Mouse (Mus musculus): ENCODE measurements around the gene Dtnb. TPM values are rescaled to one million over a fixed set of nuclear protein-coding genes. Genes with fewer than 3 reads are reported as not detected.

Dtnb gene
- total RNA-seq, 2 experiments from 2014 or later: 74.5 to 76.5 TPM

DNA sequence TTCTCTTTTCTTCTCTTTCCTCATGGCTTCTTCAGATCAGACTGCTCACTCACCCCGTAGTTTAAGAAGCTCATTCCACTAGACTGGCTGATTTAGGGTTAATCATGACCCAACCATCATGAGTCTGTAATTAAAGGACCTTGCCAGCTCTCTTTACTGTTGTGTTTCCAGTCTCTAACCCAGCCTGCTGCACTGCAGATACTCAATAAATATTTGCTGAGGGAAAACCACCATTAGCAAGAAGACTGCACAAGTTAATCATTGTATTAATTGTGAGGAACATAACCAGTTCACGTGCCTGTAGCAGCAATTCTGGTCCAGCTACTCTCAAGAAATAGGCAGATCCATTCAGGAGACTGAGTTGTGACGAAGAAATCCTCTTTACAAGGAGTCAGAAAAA lies 185.9 kb downstream of the Dtnb start:
- intact Hi-C loops (cut with DNase I): no loop called here

DNA sequence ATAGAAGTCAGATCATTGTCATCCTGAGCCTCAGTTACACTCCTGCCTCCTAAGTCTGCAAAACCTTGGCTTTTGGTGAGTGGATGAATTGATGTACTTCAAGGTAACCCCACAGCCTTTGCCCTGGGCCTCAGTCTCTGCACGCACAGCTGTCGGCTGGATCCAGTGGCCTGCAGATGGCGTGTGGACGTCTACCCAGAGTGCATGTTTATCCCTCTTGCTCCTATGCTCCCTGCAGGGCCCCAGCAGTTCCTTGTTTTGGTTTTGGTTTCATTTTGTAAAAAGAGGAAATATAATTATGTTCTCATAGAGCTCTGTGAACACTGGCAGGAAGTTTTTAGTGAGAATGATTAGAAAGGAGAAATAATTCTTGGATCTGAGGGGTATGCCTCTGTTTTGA lies 187.2 kb downstream of the Dtnb start:
- intact Hi-C loops (cut with DNase I): no loop called here
- DNase-seq (ENCODE audit: extremely low spot score in 1 of 2, low spot score in 2 of 2): peak in 1 of 2 experiments; percentile 75

More for the DNA sequence above, 185.9 kb downstream of the Dtnb start:
- no peak for DNase-seq (ENCODE audit: extremely low spot score in 1 of 2, low spot score in 2 of 2)

DNA sequence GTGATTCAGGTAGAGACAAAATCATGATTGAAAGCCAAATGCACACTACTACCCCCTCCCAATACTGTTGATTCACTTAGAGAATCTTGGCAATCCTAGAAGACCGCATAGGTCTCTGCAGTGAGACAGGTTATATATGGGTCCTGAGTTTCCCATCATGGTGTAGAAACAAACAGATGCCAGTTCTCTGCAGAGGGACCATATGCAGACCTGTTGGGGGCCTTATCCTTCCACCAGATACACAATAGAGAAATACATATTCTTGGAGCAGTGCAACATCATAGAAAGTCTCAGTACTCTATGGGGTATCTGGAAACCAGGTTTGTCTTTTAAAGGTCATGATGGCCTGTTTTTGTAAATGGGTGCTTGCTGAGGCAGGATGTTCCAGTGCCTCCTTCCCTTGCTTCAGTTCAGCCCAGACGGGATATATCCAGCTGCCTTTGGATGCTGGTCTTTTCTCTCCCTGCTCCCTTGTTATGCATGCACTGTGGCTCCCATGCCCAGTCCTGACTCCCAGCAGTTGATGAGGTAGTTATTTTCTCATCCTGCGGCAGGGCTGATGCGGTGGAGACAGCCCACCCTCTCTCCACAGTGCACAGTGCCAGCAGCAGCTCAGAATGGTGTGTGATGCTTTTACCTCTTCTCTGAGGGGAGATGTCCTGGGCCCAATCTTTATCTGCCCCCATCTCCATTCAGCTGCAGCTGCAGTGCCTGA lies 188.9 kb downstream of the Dtnb start:
- DNase-seq (ENCODE audit: extremely low spot score in 1 of 2, low spot score in 2 of 2): no peak
- intact Hi-C loops (cut with DNase I): no loop called here

DNA sequence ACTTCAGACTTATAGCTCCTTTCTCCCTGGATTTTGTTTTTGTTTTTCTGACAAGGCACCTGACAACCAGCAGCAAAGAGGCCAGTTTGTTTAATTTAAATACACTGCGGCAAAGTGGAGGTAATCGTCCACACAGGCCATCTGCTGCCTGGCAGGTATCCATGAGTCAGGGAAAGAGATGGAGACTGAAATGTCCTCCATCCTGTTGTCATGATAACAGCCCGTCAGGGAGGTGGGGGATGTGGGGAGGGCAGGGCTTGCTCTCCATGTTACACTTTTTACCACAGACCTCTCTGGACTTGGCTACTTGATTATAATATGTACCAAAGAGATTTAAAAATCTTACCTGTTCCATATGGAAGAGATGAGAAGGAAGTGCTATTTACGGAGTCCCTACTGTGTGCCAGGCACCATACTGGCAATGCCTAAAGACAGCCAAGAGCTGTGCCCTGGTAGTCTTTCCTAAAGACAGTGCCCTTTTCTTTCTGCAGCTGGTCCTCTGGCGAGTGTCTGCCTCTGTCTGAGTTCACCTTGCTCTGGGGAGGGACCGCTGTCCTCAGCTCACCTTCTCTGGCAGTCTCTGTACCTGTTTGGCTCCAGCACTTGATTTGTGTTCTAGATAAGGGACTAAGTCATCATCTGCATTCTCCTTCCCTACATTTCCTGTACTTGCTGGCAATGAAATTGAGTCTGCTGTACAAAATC lies 189.6 kb downstream of the Dtnb start:
- intact Hi-C loops (cut with DNase I): no loop called here
- DNase-seq (ENCODE audit: extremely low spot score in 1 of 2, low spot score in 2 of 2): peak in 1 of 2 experiments; percentile 42

DNA sequence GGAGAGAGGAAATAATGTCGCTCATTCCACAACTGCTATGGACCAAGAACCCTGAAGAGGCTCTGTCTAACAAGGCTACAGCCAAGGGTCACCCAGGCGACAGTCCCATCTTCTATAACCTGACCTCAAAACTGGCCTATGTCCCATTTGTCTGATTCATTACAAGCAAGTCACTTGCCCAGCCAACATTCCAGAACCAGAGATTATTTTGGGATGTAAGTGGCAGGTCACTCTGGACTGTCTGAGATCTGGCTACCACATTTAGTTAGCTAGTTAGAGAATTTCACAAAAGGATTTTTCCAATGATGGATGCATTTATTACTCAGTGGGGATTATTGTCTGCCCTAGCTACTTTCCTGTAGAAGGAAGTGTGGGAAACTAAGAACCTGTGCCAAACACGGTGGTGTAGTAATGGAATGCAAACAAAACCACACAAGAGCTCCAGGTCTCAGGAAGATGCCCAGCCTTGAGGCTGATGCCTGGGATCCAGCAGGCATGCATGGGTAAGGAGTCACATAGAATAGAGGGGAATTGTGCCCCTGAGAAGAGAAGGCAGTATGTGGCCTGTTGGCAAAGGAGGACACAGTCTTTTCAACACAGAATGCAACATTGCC lies 192.1 kb downstream of the Dtnb start:
- intact Hi-C loops (cut with DNase I): no loop called here
- DNase-seq (ENCODE audit: extremely low spot score in 1 of 2, low spot score in 2 of 2): no peak

DNA sequence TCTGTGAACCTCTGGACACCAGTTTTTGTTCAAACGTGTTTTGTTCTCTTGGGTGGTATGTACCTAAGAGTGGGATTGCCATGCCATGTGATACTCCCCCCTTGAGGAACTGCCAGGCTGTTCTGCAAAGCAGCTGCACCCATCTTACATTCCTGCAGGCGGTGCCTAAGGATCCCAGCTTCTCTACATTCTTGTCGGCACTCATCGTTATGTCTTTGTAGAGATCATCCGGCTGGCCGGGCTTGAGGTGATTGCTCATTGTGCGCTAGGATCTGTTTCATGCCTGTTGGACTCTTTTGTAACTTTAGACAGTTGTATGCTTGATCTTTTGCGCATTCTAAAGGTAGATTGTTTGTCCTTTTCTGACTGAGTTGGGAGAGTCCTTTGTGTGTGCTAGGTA lies 195.2 kb downstream of the Dtnb start:
- intact Hi-C loops (cut with DNase I): no loop called here
- DNase-seq (ENCODE audit: extremely low spot score in 1 of 2, low spot score in 2 of 2): no peak

DNA sequence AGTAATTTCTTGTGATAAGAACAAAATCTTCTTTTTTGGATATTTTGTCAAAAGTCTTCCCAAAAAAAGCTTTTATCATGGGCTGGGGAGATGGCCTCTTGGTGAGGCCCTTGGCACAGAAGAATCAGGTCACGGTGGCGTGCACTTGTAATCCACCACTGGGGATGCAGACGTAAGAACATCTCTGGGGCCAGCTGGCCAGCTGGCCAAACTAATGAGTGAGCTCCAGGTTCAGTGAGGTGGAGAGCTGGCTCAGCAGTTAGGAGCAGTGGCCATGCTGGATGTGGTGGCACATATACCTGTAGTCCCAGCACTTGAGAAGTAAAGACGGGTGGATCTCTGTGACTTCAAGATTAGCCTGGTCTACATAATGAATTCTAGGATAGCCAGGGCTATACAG lies 196.2 kb downstream of the Dtnb start:
- DNase-seq (ENCODE audit: extremely low spot score in 1 of 2, low spot score in 2 of 2): no peak
- intact Hi-C loops (cut with DNase I): no loop called here

DNA sequence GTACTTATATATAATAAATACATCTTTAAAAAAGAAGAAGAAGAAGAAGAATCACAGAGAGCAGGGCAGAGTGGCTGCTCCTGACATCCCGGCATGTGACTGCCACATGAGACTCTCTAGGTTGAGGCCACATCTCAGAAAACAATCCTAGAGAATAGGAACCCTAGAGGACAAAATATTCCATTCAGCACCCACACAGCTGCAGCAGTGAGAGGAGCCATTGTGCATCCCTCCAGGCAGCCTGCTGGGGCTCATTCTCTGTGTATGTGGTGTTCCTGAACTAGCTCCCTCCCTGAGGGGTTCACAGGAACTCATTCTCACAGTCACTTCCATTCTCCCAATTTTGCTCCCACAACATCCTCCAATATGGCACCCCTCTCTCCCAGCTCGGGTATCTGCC lies 198.4 kb downstream of the Dtnb start:
- no peak for DNase-seq (ENCODE audit: extremely low spot score in 1 of 2, low spot score in 2 of 2)
- intact Hi-C loops (cut with DNase I): no loop called here

DNA sequence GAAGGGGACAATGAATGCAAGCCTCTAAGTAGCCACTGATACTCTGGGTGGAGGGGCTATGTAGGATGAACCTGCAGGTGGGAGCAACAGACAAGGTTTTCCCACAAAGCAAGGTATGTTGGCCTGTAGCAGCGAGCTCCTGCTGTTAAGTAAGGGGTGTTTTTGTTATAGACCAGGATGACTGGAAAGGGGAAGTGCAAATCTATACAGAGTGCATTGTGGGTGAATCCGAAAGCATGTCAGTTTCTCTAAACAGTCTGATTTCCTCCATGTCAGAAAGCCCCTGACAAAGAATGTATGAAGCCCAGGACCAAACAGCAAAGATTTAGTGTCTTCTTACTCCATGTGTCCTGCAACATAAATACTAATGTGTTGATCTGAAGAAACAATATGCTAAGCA lies 198.9 kb downstream of the Dtnb start:
- DNase-seq (ENCODE audit: extremely low spot score in 1 of 2, low spot score in 2 of 2): no peak
- intact Hi-C loops (cut with DNase I): no loop called here

DNA sequence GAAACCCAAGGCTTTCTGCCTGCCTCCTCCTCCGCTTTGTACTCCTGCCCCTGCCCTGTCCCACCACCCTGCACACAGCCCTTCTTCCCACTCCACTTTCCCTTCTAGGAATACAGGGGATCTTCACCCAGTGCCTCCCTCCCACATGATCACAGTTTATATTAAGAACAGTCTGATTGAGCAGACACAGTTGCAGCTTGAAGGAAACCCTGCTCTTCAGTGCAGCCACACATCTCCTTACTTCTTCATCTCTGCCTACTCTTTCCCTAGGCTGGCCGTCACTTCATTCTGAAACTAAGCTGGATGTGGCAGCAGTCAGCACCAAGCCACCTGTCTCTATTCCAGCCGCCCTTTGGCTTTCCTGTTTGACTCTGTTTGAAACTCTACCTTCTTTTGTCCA lies 201.5 kb downstream of the Dtnb start:
- DNase-seq (ENCODE audit: extremely low spot score in 1 of 2, low spot score in 2 of 2): no peak

DNA sequence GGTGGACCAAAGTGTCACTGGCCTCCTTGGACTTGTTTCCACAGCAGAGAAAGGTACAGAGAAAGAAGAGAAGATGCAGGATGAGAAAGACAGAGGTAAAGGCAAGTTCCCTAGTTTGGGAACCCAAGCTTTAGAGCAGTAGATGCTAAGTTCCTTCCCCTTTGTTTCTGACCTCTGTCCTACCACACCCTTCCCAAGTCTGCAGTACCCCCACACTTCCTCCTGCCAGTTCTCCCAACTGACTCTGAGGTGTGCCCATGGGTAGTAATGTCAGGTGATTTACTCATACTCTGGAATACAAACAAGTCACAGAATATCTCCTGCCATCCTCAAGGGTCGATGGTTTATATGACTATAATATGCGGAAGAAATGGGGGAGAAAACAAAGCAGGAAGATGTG lies 203.8 kb downstream of the Dtnb start:
- intact Hi-C loops (cut with DNase I): no loop called here
- DNase-seq (ENCODE audit: extremely low spot score in 1 of 2, low spot score in 2 of 2): no peak

More for the DNA sequence above, 201.5 kb downstream of the Dtnb start:
- intact Hi-C loops (cut with DNase I): no loop called here

DNA sequence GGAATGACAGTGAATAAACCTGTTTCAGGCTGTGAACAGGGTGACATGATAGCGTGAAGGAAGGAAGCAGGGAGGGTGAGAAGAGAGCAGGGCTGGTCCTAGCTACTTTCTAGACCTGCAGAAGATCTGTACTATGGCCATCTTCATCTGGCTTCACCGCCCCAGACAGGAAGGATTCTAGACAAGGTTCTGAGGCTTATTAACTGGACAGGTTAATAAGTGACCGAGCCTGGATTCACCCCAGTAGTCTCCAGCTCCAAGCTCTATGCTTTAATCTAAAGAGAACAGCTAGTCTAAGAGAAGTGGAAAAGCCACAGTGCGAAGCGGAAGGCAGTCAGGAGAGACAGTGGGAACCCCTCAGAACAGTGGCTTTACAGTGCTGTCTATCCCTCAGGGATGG lies 205.5 kb downstream of the Dtnb start:
- intact Hi-C loops (cut with DNase I): no loop called here
- no peak for DNase-seq (ENCODE audit: extremely low spot score in 1 of 2, low spot score in 2 of 2)

DNA sequence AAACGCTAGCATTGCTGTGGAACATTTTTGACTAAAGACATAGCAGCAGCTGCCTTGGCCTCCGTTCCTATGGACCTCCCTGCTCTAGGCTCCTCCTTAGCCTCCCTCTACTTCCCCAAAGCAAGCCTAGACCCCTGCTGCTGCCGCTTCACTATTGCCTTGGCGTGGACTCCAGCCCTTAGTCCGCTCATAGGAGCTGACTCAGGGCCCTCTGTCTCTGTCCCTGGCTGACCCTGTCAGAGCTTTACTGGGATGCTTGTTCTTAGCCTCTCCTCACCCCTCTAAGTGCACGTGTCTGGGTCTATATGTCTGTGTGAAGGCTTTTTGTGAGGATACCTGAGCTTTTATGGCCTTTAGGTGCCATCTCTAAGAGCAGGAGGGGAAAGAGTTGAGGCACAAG lies 206.1 kb downstream of the Dtnb start:
- intact Hi-C loops (cut with DNase I): no loop called here
- no peak for DNase-seq (ENCODE audit: extremely low spot score in 1 of 2, low spot score in 2 of 2)

DNA sequence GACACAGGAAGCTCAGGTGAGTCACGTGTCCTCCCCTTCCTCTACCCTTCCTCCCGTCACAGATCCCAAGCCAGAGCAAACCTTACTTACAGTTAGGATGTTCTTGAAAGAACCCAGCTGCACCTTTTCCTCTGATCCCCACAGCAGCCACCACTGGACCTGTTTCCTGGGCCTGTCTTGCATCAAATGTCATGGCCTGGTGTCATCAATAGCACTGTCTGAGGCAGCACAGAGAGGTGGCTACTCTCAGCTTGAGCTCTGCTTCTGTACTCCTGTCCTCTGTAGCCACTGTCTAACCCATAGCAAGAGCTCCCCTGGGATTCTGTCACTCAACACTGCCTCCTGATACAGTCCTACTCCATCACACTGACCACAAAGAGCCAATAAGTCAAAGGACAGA lies 207.5 kb downstream of the Dtnb start:
- intact Hi-C loops (cut with DNase I): no loop called here
- DNase-seq (ENCODE audit: extremely low spot score in 1 of 2, low spot score in 2 of 2): no peak

DNA sequence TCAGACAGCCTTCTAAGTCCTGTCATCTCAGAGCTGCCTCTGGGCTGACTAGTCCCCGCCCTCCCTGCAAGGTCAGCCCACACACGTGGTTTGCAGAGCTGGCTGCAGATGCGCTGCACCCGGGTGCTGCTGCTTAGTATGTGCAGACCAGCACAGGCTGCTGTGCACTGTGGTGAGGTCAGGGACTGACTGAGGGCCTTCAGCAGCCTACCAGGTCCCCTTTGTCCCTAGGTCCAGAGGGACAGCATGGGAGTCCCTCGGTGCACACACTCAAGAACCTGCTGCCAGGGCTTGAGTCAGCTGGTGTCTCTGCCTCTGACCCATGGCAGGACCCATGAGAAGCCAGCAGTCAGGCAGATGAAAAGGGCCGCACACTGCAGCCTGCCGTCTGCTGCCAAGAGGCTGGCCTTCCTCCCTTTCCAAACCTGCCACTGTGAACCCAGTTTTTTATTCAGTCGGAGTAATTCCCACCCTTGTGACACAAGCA lies 208.3 kb downstream of the Dtnb start:
- DNase-seq (ENCODE audit: extremely low spot score in 1 of 2, low spot score in 2 of 2): peak in 1 of 2 experiments; percentile 83
- intact Hi-C loops (cut with DNase I): no loop called here

DNA sequence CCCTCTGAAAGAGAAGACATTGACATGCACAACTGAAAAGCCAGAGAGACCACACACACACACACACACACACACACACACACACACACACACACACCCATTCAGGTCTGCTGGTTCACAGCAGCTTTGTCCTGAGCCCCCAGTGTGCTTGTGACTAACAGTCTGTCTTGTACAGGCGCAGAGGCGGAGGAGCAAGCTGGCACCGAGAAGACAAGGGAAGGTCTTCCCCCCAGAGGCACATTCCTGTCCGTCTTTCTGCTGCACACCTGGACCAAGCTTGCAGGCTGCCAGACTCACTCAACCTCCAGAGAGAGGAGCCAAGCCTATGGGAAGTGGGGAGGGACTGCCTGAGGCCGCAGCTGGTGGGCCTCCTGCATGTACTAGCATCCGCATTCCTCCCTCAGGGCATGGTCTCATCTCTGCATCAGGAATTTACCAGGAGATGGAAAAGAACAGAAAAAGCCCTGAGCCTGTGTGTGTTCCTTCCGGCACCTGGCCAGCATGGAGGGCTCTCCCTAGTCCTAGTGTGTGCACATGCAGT lies 208.8 kb downstream of the Dtnb start:
- DNase-seq (ENCODE audit: extremely low spot score in 1 of 2, low spot score in 2 of 2): peak in 1 of 2 experiments; percentile 67
- intact Hi-C loops (cut with DNase I): no loop called here

DNA sequence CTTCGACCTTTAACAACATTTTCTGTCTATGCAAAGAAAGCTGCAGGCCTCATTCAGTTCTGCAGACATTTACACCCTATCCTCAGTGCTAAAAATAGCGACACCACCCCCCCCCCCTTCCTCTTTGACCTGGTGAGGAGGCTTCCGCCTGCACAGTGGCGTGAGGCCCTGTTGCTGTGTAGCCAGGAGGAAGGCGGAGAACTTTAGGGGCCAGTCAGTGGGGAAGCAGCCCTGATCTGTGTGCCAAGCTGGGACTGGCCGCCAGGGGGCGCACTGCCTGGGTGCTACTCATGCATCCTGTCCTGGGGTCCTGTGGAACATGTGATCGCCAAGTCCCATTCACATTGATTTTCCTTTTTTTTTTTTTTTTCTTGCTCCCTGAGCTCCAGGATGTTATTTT lies 209.3 kb downstream of the Dtnb start:
- intact Hi-C loops (cut with DNase I): no loop called here

DNA sequence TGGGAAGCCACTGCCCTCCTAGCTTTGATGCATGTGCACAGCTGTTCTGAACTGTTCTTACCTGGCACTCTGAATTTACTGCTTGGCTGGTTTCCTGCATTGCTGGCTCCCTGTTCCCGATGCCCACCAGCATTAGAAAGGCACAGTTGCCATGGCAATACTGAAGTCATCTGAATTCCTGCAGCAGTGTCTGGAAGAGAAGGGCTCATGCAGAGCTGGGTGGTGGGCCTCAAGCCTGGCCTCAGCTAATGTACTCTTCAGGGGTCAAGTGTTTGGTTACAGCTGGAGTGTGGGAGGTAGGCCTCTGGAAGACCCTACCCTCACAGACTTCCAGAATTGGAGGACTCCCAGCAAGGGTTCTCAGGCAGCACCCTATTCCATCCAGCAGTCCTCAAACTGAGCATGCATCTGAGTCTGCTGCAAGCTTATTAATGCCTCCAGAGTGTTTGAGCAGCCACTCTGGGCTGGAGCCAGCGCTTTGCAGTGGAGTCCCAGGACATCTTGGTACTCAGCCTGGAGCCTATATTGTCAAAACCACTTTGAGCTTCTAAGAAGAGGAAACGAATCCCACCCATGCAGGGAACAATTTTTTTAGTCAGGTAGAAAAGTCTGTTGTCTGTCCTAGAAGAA lies 211.1 kb downstream of the Dtnb start:
- DNase-seq (ENCODE audit: extremely low spot score in 1 of 2, low spot score in 2 of 2): no peak
- intact Hi-C loops (cut with DNase I): no loop called here

More for the DNA sequence above, 209.3 kb downstream of the Dtnb start:
- DNase-seq (ENCODE audit: extremely low spot score in 1 of 2, low spot score in 2 of 2): peak; percentile 82 to 94

DNA sequence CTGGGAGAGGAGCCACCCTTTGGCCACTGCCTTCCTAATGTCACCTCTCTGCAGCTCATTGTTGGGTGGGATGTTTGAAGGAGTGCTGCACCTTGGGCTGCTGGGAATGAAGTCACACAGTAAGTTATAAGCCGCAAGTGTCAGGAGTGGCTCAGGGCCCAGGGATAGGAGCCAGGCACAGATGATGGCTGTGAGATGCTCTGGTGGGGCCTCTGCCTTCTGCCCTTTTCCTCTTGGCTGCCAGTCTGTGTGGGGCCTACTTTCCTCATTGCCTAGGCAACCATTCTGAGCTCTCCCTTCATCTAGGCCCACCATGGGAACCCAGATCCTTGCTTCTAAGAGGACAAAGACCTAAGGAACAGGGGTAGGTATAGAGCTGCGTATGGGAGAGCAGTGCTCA lies 212.1 kb downstream of the Dtnb start:
- intact Hi-C loops (cut with DNase I): no loop called here
- no peak for DNase-seq (ENCODE audit: extremely low spot score in 1 of 2, low spot score in 2 of 2)

Measured in left cerebral cortex, postnatal 10 days (tissue).